ENCODE assay signal across 11 mouse cellular contexts in genomic region chr7:72998374-72998773, GRCm38 (mm10).
A peak's percentile ranks its signal among the peaks of the same experiment; 100 is the strongest.
DNase-seq lines count a peak whose midpoint lies in the region; ATAC-seq and TF ChIP-seq lines count a peak whose summit lies in the region.
"Had no signal": no experiment of that assay in that cellular context is flagged by ENCODE, and none has a peak within 500 bp of the region (broad histone marks: within the 10 kb centered on the region; RNA-seq: fewer than 3 reads in every experiment).

No protein-coding gene starts in this region.

- H3K4me1 ChIP-seq in kidney, embryonic 14.5 days (ENCODE audit: control insufficient read depth, insufficient read depth, low read length) = no peaks in the 10 kb centered on the region
- no peaks in the 10 kb centered on the region for H3K4me1 ChIP-seq in forebrain, embryonic 14.5 days (ENCODE audit: control insufficient read depth, insufficient read depth, low read length)
- H3K4me1 ChIP-seq in hindbrain, embryonic 10.5 days (replicated peaks) = peaks cover 13% of the 10 kb centered on the region; the same call in 1 of the 2 replicates
- H3K4me1 ChIP-seq: lung, embryonic 15.5 days; neural tube, embryonic 15.5 days had no signal

- H3K4me2 ChIP-seq in kidney, embryonic 14.5 days (replicated peaks; ENCODE audit: low read depth, low read length) = no peak overlapping the region
- no peak overlapping the region for H3K4me2 ChIP-seq in forebrain, embryonic 14.5 days (ENCODE audit: low read length)
- H3K4me2 ChIP-seq: lung, embryonic 15.5 days; neural tube, embryonic 15.5 days had no signal

- 56% methylated on average over 5 of the region's 5 CpGs for WGBS in kidney, embryonic 14.5 days
- WGBS in forebrain, embryonic 14.5 days = 22% methylated on average over 5 of the region's 5 CpGs
- WGBS in hindbrain, embryonic 10.5 days = 60% methylated on average over 5 of the region's 5 CpGs

- no peak for TF ChIP-seq POLR2A in brain, embryonic 14.5 days (IDR thresholded peaks at IDR 0.05; ENCODE audit: borderline replicate concordance, extremely low read depth, insufficient read depth, insufficient read length, poor library complexity, severe bottlenecking)

- no peak for ATAC-seq in kidney, embryonic 14.5 days (ENCODE audit: low FRiP score, low TSS enrichment)
- peak; percentile 37; the same call in 1 of the 2 replicates for ATAC-seq in forebrain, embryonic 14.5 days

- no peaks in the 10 kb centered on the region for H3K9me3 ChIP-seq in kidney, embryonic 14.5 days (ENCODE audit: control insufficient read depth, low read length)
- no peaks in the 10 kb centered on the region for H3K9me3 ChIP-seq in forebrain, embryonic 14.5 days (replicated peaks; ENCODE audit: control insufficient read depth, low read length)
- no peaks in the 10 kb centered on the region for H3K9me3 ChIP-seq in hindbrain, embryonic 10.5 days
- H3K9me3 ChIP-seq: lung, embryonic 15.5 days; neural tube, embryonic 15.5 days had no signal

- H3K27ac ChIP-seq in kidney, embryonic 14.5 days (ENCODE audit: low read depth, low read length) = no peak overlapping the region
- no peak overlapping the region for H3K27ac ChIP-seq in forebrain, embryonic 14.5 days (ENCODE audit: low read depth, low read length)
- no peak overlapping the region for H3K27ac ChIP-seq in hindbrain, embryonic 10.5 days
- H3K27ac ChIP-seq: layer of hippocampus, adult 2 months; lung, embryonic 15.5 days; neural tube, embryonic 15.5 days had no signal

- no peaks in the 10 kb centered on the region for H3K27me3 ChIP-seq in kidney, embryonic 14.5 days (ENCODE audit: control insufficient read depth, insufficient read depth, low read length)
- no peaks in the 10 kb centered on the region for H3K27me3 ChIP-seq in forebrain, embryonic 14.5 days (replicated peaks; ENCODE audit: control insufficient read depth, insufficient read depth, low read length)
- H3K27me3 ChIP-seq in hindbrain, embryonic 10.5 days (ENCODE audit: insufficient read depth, poor library complexity, severe bottlenecking) = no peaks in the 10 kb centered on the region
- H3K27me3 ChIP-seq: lung, embryonic 15.5 days; neural tube, embryonic 15.5 days had no signal

- no peak for TF ChIP-seq CTCF in brain, embryonic 14.5 days (IDR thresholded peaks at IDR 0.05; ENCODE audit: borderline replicate concordance, extremely low read depth, insufficient read depth, insufficient read length)

- H3K4me3 ChIP-seq in kidney, embryonic 14.5 days (ENCODE audit: low read length) = no peak overlapping the region
- H3K4me3 ChIP-seq in forebrain, embryonic 14.5 days (ENCODE audit: low read depth, low read length) = no peak overlapping the region
- H3K4me3 ChIP-seq in hindbrain, embryonic 10.5 days = no peak overlapping the region
- H3K4me3 ChIP-seq: layer of hippocampus, adult 2 months; lung, embryonic 15.5 days; neural tube, embryonic 15.5 days had no signal

- H3K36me3 ChIP-seq in kidney, embryonic 14.5 days (ENCODE audit: control insufficient read depth, insufficient read depth, low read length) = no peaks in the 10 kb centered on the region
- no peaks in the 10 kb centered on the region for H3K36me3 ChIP-seq in forebrain, embryonic 14.5 days (ENCODE audit: control insufficient read depth, insufficient read depth, low read length)
- H3K36me3 ChIP-seq in hindbrain, embryonic 10.5 days = no peaks in the 10 kb centered on the region
- H3K36me3 ChIP-seq: lung, embryonic 15.5 days; neural tube, embryonic 15.5 days had no signal

- no peak overlapping the region for H3K9ac ChIP-seq in kidney, embryonic 14.5 days (ENCODE audit: low read depth, low read length)
- H3K9ac ChIP-seq in forebrain, embryonic 14.5 days (ENCODE audit: low read length) = no peak overlapping the region
- H3K9ac ChIP-seq: lung, embryonic 15.5 days; neural tube, embryonic 15.5 days had no signal

- peak; percentile 24 for DNase-seq in kidney, adult 11 months
- peak; percentile 82 for DNase-seq in brain, embryonic 14.5 days (ENCODE audit: low read depth)
- peak; percentile 49 for DNase-seq in forebrain, embryonic 14.5 days (ENCODE audit: low spot score)
- DNase-seq in kidney, postnatal 25 days = peak; percentile 27 to 40
- DNase-seq in hindbrain, embryonic 10.5 days (ENCODE audit: low spot score) = no peak
- no peak for DNase-seq in thymus, adult 18-20 months
- DNase-seq: thymus, postnatal 36 days had no signal

Comparison
In these comparisons a context has a peak if more than half of its experiments do, and no peak if none do; other contexts are left out.
1. DNase-seq: peak in kidney, adult 11 months (single experiment), brain, embryonic 14.5 days (single experiment), forebrain, embryonic 14.5 days (single experiment) and kidney, postnatal 25 days (2 of 2); none in hindbrain, embryonic 10.5 days (single experiment) and thymus, adult 18-20 months (0 of 2).